Mouse (Mus musculus): Measurements from ENCODE around the gene Gm11214. TPM values are rescaled to one million over a fixed set of nuclear protein-coding genes. Genes with fewer than 3 reads are reported as not detected.

The Gm11214 gene
- total and polyA plus RNA-seq, 3 experiments: 0.67 TPM; not detected in 2

DNA sequence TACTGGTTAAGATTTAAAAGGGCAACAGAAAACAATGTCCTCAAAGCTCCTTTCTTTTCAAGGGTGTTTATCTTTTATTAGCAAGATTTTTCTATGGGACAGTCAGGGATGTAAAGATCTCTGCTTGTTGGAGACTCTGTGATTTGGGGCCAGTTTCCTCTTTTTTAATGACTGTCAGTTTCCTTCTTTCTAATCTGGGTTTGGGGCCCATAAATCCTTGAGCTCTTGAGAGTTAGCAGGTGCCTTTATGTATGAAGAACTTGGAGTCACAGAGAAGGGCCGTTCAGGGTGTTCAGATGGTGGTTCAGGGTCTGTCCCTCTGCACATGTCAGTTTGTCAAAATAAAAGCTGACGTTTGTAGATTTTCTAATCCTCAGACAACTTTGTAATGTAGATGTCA, 11.9 kb upstream of the Gm11214 start:
- Histone ChIP-seq H3K4me3 (replicated peaks in 1 of 3; ENCODE audit: low read depth in 2 of 3, low read length in 2 of 3, poor library complexity in 1 of 3) (no peak overlapping the region), H3K4me1 (ENCODE audit: control insufficient read depth in 1 of 2, insufficient read depth in 2 of 2) (peaks cover 0 to 16% of the 10 kb centered on the region in 2 experiments; a peak in 2 of 4 replicates), H3K9ac (ENCODE audit: insufficient read depth, low read depth) (no peak overlapping the region), H3K36me3 (replicated peaks in 1 of 2; ENCODE audit: control insufficient read depth in 1 of 2, insufficient read depth in 1 of 2, low read length in 1 of 2) (no peaks in the 10 kb centered on the region), H3K27ac (ENCODE audit: insufficient read depth, low read depth) (no peak overlapping the region), H3K4me2 (ENCODE audit: insufficient read depth, low read depth, poor library complexity, severe bottlenecking) (no peak overlapping the region), H3K79me2 (replicated peaks; ENCODE audit: control insufficient read depth, extremely low read depth, insufficient read depth, poor library complexity, severe bottlenecking) (no peaks in the 10 kb centered on the region), H3K27me3 (replicated peaks) (peaks cover 3% of the 10 kb centered on the region), H3K9me3 (replicated peaks; ENCODE audit: low read length) (no peaks in the 10 kb centered on the region)
- in situ Hi-C loops (cut with MboI; ENCODE audit: low pct_ligation_motif_present, low pct_unique_long_range_greater_than_20kb, low sequenced_read_pairs) (no loop called here), dilution Hi-C loops (cut with MboI; ENCODE audit: extremely low pct_ligation_motif_present, extremely low pct_unique_long_range_greater_than_20kb, low sequenced_read_pairs) (no loop called here)
- TF ChIP-seq EP300 (IDR thresholded peaks at IDR 0.05; ENCODE audit: low read length): peak; percentile 29; the same call in 1 of the 2 replicates
- TF ChIP-seq JUND (conservative IDR thresholded peaks at IDR 0.05; ENCODE audit: low read depth, low read length): no peak
- DNase-seq (ENCODE audit: extremely low read depth): peak; percentile 33

DNA sequence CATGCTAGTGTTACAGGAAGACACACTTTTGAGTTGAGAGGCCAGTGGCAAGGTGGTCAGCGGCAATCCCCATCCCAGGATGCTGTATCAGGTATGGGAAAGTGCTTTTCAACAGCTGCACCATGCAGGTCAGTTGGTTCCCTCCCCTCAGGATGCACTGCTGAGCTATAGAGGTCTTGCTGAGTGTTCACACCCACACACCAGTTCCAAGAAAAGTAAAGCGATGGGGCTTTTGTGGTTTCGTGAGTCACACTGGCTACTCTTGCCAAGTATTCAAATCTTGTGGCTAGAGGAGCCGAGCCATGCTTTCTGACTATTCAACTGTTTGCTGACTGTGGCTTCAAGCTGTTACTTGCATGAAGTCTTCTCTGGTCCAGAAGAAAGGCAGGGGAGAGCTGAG, 5.1 kb upstream of the Gm11214 start:
- H3K4me1 ChIP-seq (ENCODE audit: control insufficient read depth in 1 of 2, insufficient read depth in 2 of 2): peaks cover 17 to 24% of the 10 kb centered on the region in 2 experiments
- no peak overlapping the region for H3K27ac ChIP-seq (ENCODE audit: insufficient read depth, low read depth)
- no peaks in the 10 kb centered on the region for H3K79me2 ChIP-seq (replicated peaks; ENCODE audit: control insufficient read depth, extremely low read depth, insufficient read depth, poor library complexity, severe bottlenecking)
- TF ChIP-seq ZMIZ1 (IDR thresholded peaks at IDR 0.05; ENCODE audit: low read depth, low read length) (no peak), SIN3A (IDR thresholded peaks at IDR 0.05; ENCODE audit: low read length) (no peak), ZC3H11A (IDR thresholded peaks at IDR 0.05; ENCODE audit: low read depth, low read length) (no peak), CHD1 (IDR thresholded peaks at IDR 0.05; ENCODE audit: low read depth, low read length) (no peak), UBTF (IDR thresholded peaks at IDR 0.05; ENCODE audit: low read depth, low read length) (no peak), MEF2A (IDR thresholded peaks at IDR 0.05; ENCODE audit: borderline replicate concordance, low read depth, low read length) (peak; percentile 91), JUND (conservative IDR thresholded peaks at IDR 0.05; ENCODE audit: low read depth, low read length) (peak; percentile 69), USF2 (conservative IDR thresholded peaks at IDR 0.05; ENCODE audit: low read depth, low read length) (no peak), MAZ (IDR thresholded peaks at IDR 0.05; ENCODE audit: low read depth, low read length) (peak; percentile 57; the same call in 1 of the 2 replicates), EP300 (IDR thresholded peaks at IDR 0.05; ENCODE audit: low read length) (peak; percentile 90), MAFK (IDR thresholded peaks at IDR 0.05; ENCODE audit: insufficient replicate concordance, low read length) (peak; percentile 91), SMC3 (IDR thresholded peaks at IDR 0.05; ENCODE audit: low read depth, low read length) (peak; percentile 13; the same call in 1 of the 2 replicates), RAD21 (IDR thresholded peaks at IDR 0.05; ENCODE audit: low read depth, low read length) (no peak; the same call in 1 of the 2 replicates), ELF1 (IDR thresholded peaks at IDR 0.05; ENCODE audit: low read depth, low read length) (0 out of 2 replicates have a peak, but pooled peaks have one; percentile 6), MAX (IDR thresholded peaks at IDR 0.05; ENCODE audit: low read length) (peak; percentile 76; the same call in 1 of the 2 replicates), BHLHE40 (IDR thresholded peaks at IDR 0.05; ENCODE audit: low read depth, low read length) (peak; percentile 82), TCF12 (IDR thresholded peaks at IDR 0.05; ENCODE audit: low read depth, low read length) (peak; percentile 54), CTCF (conservative IDR thresholded peaks at IDR 0.05 in 1 of 2, IDR thresholded peaks at IDR 0.05 in 1 of 2; ENCODE audit: low read depth in 2 of 2, low read length in 2 of 2) (no peak), IRF4 (IDR thresholded peaks at IDR 0.05; ENCODE audit: low read depth, low read length) (peak; percentile 81), HCFC1 (IDR thresholded peaks at IDR 0.05; ENCODE audit: low read depth, low read length) (no peak), ETS1 (conservative IDR thresholded peaks at IDR 0.05; ENCODE audit: low read depth, low read length) (peak; percentile 87), MYC (IDR thresholded peaks at IDR 0.05; ENCODE audit: low read depth, low read length) (peak; percentile 76; the same call in 1 of the 2 replicates), JUN (IDR thresholded peaks at IDR 0.05; ENCODE audit: insufficient read depth, low read depth, low read length) (peak; percentile 71), TBP (conservative IDR thresholded peaks at IDR 0.05; ENCODE audit: low read depth, low read length) (no peak), ZKSCAN1 (IDR thresholded peaks at IDR 0.05; ENCODE audit: borderline replicate concordance, low read depth, low read length) (no peak)
- H3K9me3 ChIP-seq (replicated peaks; ENCODE audit: low read length): no peaks in the 10 kb centered on the region
- DNase-seq (ENCODE audit: extremely low read depth): peak; percentile 94
- peak overlapping the region; percentile 50 for H3K4me2 ChIP-seq (ENCODE audit: insufficient read depth, low read depth, poor library complexity, severe bottlenecking)
- H3K9ac ChIP-seq (ENCODE audit: insufficient read depth, low read depth): no peak overlapping the region
- no peak overlapping the region for H3K4me3 ChIP-seq (replicated peaks in 1 of 3; ENCODE audit: low read depth in 2 of 3, low read length in 2 of 3, poor library complexity in 1 of 3)
- in situ Hi-C loops (cut with MboI; ENCODE audit: low pct_ligation_motif_present, low pct_unique_long_range_greater_than_20kb, low sequenced_read_pairs) (no loop called here), dilution Hi-C loops (cut with MboI; ENCODE audit: extremely low pct_ligation_motif_present, extremely low pct_unique_long_range_greater_than_20kb, low sequenced_read_pairs) (no loop called here)
- peaks cover 17% of the 10 kb centered on the region for H3K27me3 ChIP-seq (replicated peaks)
- no peaks in the 10 kb centered on the region for H3K36me3 ChIP-seq (replicated peaks in 1 of 2; ENCODE audit: control insufficient read depth in 1 of 2, insufficient read depth in 1 of 2, low read length in 1 of 2)
